Mouse (Mus musculus): ENCODE measurements around the gene Slc38a9. TPM values are rescaled to one million over a fixed set of nuclear protein-coding genes. Genes with fewer than 3 reads are reported as not detected.

Slc38a9 gene
- total RNA-seq (2023) = 66.5 to 79.4 TPM (median 72.3 TPM) in 4 replicates

GRCm38 (mm10) chr13:112660574-112661381, at the start of gene Slc38a9:
Gene Slc38a9 (plus strand): TSS chr13:112660751.

GRCm38 (mm10) chr13:112652205-112652604, 8.3 kb upstream of the Slc38a9 start, which contains the start of gene Ddx4:
Gene Ddx4 (minus strand): TSS chr13:112652475.

Other genes starting within 250 kb of the Slc38a9 start
- 29.1 to 34.3 TPM (median 30.0 TPM) in 4 replicates for gene Il6st, start 196.7 kb upstream of the Slc38a9 start, total RNA-seq (2023)
- not detected in 4 replicates for gene Il31ra, start 66.4 kb upstream of the Slc38a9 start, total RNA-seq (2023)
- 0.20 to 0.27 TPM (median 0.24 TPM) in 3 of 4 replicates, not detected in the other for gene Ddx4, start 8.3 kb upstream of the Slc38a9 start, total RNA-seq (2023)
- 0.72 to 0.78 TPM in 2 of 4 replicates, not detected in the others for gene Plpp1, start 140.0 kb downstream of the Slc38a9 start, total RNA-seq (2023)